Mouse (Mus musculus): ENCODE measurements around the gene Atp23. TPM values are rescaled to one million over a fixed set of nuclear protein-coding genes. Genes with fewer than 3 reads are reported as not detected.
"Not testable (repeated sequence)": the region's sequence is repeated elsewhere in the genome, so short reads cannot be mapped to it uniquely, and the experiment has no call there.

The Atp23 gene
- polyA plus RNA-seq, 1 experiment from 2014 or later = 10.0 TPM

DNA sequence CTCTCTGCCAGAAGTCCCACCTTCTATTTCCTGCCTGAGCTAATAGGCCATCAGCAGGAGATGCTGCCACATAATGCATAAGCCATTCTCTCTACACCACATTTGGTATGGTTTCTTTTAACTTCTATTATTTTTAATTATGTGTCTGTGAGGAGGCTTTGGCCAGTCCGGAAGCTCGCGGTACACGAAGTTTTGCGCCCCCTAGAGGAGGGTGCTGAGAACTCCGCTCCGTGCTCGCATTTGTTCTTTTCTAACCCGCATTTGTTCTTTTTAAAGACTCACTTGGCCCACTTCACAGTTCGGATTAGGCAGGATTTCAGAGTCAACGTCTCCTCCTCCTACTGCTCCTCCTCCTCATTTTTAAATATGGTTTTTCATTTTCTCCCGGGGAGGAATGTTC, 56.5 kb downstream of the Atp23 start:
- ATAC-seq = 0 out of 2 replicates have a peak, but pooled peaks have one; percentile 37
- no peaks in the 10 kb centered on the region for H3K36me3 ChIP-seq (ENCODE audit: control insufficient read depth, insufficient read depth)
- H3K27ac ChIP-seq (ENCODE audit: low read length) = no peak overlapping the region
- peaks cover 11% of the 10 kb centered on the region for H3K4me1 ChIP-seq (replicated peaks; ENCODE audit: control insufficient read depth, insufficient read depth, low read length)
- H3K9ac ChIP-seq (replicated peaks; ENCODE audit: low read depth, low read length) = no peak overlapping the region
- H3K9me3 ChIP-seq (ENCODE audit: control insufficient read depth, low read length) = no peaks in the 10 kb centered on the region
- H3K27me3 ChIP-seq (replicated peaks; ENCODE audit: control insufficient read depth, insufficient read depth, low read length) = no peaks in the 10 kb centered on the region
- peak overlapping the region; percentile 50 for H3K4me2 ChIP-seq (ENCODE audit: low read length)
- WGBS = 11% methylated on average over 12 of the region's 12 CpGs
- H3K4me3 ChIP-seq (replicated peaks; ENCODE audit: low read length) = no peak overlapping the region

DNA sequence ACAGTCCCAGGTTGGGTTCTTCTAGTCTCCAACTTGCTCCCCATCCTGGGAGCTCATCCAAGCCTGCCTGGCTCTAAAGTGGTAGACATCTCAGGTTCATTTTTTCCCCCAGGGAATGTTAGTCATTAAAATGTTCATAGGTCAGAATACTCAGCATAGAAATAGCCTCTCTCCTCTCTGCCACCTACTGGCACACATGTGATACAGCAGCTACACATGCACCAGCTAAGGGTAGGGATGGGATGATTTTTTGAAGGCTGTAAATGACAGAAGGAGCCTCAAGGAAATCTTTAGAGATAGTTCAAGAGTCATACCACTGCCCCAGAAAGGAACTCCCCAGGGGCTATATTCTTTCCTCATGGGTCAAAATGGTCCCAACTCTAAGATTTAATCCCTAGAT, 60.9 kb downstream of the Atp23 start:
- no peak for ATAC-seq
- Histone ChIP-seq H3K27me3 (replicated peaks; ENCODE audit: control insufficient read depth, insufficient read depth, low read length) (no peaks in the 10 kb centered on the region), H3K4me3 (replicated peaks; ENCODE audit: low read length) (no peak overlapping the region), H3K9ac (replicated peaks; ENCODE audit: low read depth, low read length) (no peak overlapping the region), H3K27ac (ENCODE audit: low read length) (no peak overlapping the region), H3K9me3 (ENCODE audit: control insufficient read depth, low read length) (no peaks in the 10 kb centered on the region), H3K36me3 (ENCODE audit: control insufficient read depth, insufficient read depth) (no peaks in the 10 kb centered on the region), H3K4me2 (ENCODE audit: low read length) (no peak overlapping the region), H3K4me1 (replicated peaks; ENCODE audit: control insufficient read depth, insufficient read depth, low read length) (peaks cover 5% of the 10 kb centered on the region)

DNA sequence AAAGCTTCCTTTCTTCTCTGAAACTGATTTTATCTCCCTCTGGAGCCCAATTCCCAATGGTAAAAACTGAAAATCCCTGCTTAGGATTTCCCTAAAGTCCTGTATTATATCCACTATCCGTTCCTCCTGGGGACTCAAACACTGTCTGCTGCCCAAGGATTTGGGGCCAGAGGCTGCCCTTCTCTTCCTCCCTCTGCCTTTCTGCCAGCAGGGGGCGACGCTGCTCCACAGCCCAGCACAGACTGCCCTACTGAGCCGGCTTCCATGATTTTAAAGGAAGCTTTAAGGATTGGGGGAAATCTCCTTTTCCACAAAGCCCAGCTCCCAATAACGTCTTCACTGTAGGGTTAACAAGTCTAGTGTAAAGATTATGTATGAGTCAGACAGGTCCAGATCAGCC, 68.1 kb downstream of the Atp23 start:
- peaks cover 12% of the 10 kb centered on the region for H3K4me1 ChIP-seq (replicated peaks; ENCODE audit: control insufficient read depth, insufficient read depth, low read length)
- no peak for ATAC-seq
- H3K9ac ChIP-seq (replicated peaks; ENCODE audit: low read depth, low read length) = no peak overlapping the region
- H3K36me3 ChIP-seq (ENCODE audit: control insufficient read depth, insufficient read depth) = no peaks in the 10 kb centered on the region
- H3K27ac ChIP-seq (ENCODE audit: low read length) = no peak overlapping the region
- H3K27me3 ChIP-seq (replicated peaks; ENCODE audit: control insufficient read depth, insufficient read depth, low read length) = no peaks in the 10 kb centered on the region
- no peak overlapping the region for H3K4me3 ChIP-seq (replicated peaks; ENCODE audit: low read length)
- 26% methylated on average over 5 of the region's 5 CpGs for WGBS
- no peaks in the 10 kb centered on the region for H3K9me3 ChIP-seq (ENCODE audit: control insufficient read depth, low read length)
- no peak overlapping the region for H3K4me2 ChIP-seq (ENCODE audit: low read length)

DNA sequence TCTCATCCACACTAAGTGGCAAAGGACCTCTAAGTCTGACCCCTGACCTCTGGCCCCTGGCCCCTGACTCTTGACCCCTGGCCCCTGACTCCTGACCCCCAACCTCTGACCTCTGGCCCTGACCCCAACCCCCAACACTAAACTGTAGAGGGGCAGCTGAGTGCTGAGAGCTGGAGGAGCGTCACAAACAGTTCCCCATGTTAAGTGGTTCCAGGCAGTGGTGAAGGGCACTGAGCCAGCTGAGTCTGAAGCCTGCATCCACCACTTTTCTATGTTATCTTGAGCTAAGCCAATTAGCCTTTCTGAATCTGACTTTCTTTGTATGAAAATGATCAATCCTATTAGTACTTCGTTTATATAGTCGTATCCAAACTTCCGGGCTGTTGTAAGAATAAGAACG, 69.8 kb downstream of the Atp23 start:
- Histone ChIP-seq H3K4me2 (ENCODE audit: low read length) (no peak overlapping the region), H3K4me1 (replicated peaks; ENCODE audit: control insufficient read depth, insufficient read depth, low read length) (peaks cover 14% of the 10 kb centered on the region), H3K27ac (ENCODE audit: low read length) (no peak overlapping the region), H3K36me3 (ENCODE audit: control insufficient read depth, insufficient read depth) (no peaks in the 10 kb centered on the region), H3K27me3 (replicated peaks; ENCODE audit: control insufficient read depth, insufficient read depth, low read length) (no peaks in the 10 kb centered on the region), H3K9me3 (ENCODE audit: control insufficient read depth, low read length) (no peaks in the 10 kb centered on the region), H3K9ac (replicated peaks; ENCODE audit: low read depth, low read length) (no peak overlapping the region), H3K4me3 (replicated peaks; ENCODE audit: low read length) (no peak overlapping the region)
- 62% methylated on average over 5 of the region's 5 CpGs for WGBS
- ATAC-seq = no peak

DNA sequence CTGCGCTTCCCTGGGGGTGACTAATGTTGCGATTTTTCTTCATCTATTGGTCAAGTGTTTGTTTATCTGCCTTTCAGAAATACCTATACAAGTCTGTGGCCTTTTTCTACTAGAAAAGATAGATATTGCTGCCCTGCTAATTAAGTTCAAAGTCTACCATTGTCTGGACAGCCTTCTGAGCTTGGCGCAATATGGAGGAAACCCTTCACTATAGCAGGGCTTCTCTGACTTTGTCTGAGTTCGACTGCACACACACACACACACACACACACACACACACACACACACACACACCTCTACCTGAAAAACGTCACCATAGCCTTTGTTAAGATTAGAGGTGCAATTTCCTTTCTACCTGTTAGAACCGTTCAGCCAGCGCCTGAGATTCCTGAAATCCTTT, 72.5 kb downstream of the Atp23 start:
- peak; percentile 22 for ATAC-seq
- no peaks in the 10 kb centered on the region for H3K9me3 ChIP-seq (ENCODE audit: control insufficient read depth, low read length)
- H3K27ac ChIP-seq (ENCODE audit: low read length) = peak overlapping the region; percentile 47
- no peaks in the 10 kb centered on the region for H3K36me3 ChIP-seq (ENCODE audit: control insufficient read depth, insufficient read depth)
- WGBS = 30% methylated on average over 7 of the region's 7 CpGs
- peaks cover 14% of the 10 kb centered on the region for H3K4me1 ChIP-seq (replicated peaks; ENCODE audit: control insufficient read depth, insufficient read depth, low read length)
- H3K4me3 ChIP-seq (replicated peaks; ENCODE audit: low read length) = no peak overlapping the region
- peak overlapping the region; percentile 18 for H3K4me2 ChIP-seq (ENCODE audit: low read length)
- no peaks in the 10 kb centered on the region for H3K27me3 ChIP-seq (replicated peaks; ENCODE audit: control insufficient read depth, insufficient read depth, low read length)
- no peak overlapping the region for H3K9ac ChIP-seq (replicated peaks; ENCODE audit: low read depth, low read length)

DNA sequence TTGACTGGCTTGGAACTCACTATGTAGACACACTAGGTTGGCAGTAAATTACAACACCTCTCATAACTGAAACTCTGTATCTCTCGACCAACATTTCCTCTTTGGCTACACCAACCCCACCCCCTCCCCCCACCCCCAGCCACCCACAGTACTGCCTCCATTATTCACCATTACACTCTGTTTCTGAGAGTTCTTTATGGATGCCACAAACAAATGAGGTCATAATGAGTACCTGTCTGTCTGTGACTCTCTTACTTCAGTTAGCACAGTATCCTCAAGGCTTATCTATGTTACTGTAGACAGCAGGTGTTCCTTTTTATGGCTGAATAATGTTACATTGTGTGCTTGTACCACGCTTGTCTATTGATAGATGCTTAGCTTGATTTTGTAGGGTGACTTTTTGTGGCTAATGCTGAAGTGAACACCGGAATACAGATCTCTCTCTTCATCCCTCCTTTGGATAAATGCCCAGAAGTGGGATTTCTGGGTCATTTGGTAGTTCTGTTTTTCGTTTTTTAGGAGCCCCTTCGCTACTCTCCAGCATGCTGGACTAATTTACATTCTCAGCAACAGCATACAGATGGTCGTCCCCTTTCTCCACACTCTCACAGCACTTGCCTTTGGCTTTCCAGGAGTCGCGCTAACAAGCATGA, 73.1 kb downstream of the Atp23 start:
- Histone ChIP-seq H3K4me1 (replicated peaks; ENCODE audit: control insufficient read depth, insufficient read depth, low read length) (peaks cover 17% of the 10 kb centered on the region), H3K27ac (ENCODE audit: low read length) (peak overlapping the region; percentile 71), H3K9ac (replicated peaks; ENCODE audit: low read depth, low read length) (no peak overlapping the region), H3K9me3 (ENCODE audit: control insufficient read depth, low read length) (no peaks in the 10 kb centered on the region), H3K4me3 (replicated peaks; ENCODE audit: low read length) (no peak overlapping the region), H3K36me3 (ENCODE audit: control insufficient read depth, insufficient read depth) (no peaks in the 10 kb centered on the region), H3K27me3 (replicated peaks; ENCODE audit: control insufficient read depth, insufficient read depth, low read length) (no peaks in the 10 kb centered on the region), H3K4me2 (ENCODE audit: low read length) (peak overlapping the region; percentile 18)
- peak; percentile 94 for ATAC-seq
- WGBS = 11% methylated on average over 8 of the region's 8 CpGs

DNA sequence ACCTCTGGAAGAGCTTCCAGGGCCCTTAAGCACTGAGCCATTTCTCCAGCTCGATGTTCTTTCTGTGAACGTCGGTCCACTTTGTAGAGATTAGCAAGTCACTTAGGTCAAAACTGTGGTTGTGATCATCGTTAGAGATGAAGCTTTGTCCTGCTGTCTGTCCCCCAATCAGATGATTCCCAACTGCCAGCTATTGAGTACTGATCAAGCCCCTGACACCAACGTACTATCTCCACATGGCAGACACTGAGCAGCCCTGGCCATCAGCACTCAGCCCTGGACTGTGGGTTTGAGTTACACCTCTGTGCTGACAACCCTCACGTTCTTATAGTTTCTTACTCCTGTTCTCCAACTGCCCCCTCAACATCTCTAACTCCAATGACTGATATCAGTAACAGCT, 74.2 kb downstream of the Atp23 start:
- no peaks in the 10 kb centered on the region for H3K27me3 ChIP-seq (replicated peaks; ENCODE audit: control insufficient read depth, insufficient read depth, low read length)
- WGBS = 95% methylated on average over 6 of the region's 6 CpGs
- H3K4me2 ChIP-seq (ENCODE audit: low read length) = no peak overlapping the region
- no peaks in the 10 kb centered on the region for H3K36me3 ChIP-seq (ENCODE audit: control insufficient read depth, insufficient read depth)
- H3K4me1 ChIP-seq (replicated peaks; ENCODE audit: control insufficient read depth, insufficient read depth, low read length) = peaks cover 17% of the 10 kb centered on the region
- no peak overlapping the region for H3K27ac ChIP-seq (ENCODE audit: low read length)
- no peak for ATAC-seq
- no peak overlapping the region for H3K4me3 ChIP-seq (replicated peaks; ENCODE audit: low read length)
- no peaks in the 10 kb centered on the region for H3K9me3 ChIP-seq (ENCODE audit: control insufficient read depth, low read length)
- no peak overlapping the region for H3K9ac ChIP-seq (replicated peaks; ENCODE audit: low read depth, low read length)

DNA sequence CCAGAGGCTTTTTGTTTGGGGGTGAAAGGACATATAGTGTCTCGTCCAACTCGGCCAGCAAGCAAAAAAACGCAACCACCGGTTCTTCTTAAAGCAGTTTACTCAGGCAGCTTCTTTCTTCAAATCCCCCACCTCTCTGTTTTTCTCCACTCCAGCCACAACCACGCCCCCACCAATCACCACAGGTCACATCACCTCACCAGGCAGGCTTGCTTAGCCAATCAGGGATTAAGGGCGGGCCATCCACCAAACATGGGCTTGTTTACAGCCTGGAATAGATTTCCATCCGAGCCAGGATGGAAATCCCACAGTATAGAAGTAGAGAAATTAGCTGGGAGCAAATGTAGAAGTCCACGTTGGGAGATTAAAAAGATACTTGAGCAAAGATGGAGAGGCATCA, 74.9 kb downstream of the Atp23 start:
- not testable (repeated sequence) for ATAC-seq; H3K27ac ChIP-seq (ENCODE audit: low read length); H3K36me3 ChIP-seq (ENCODE audit: control insufficient read depth, insufficient read depth); H3K9me3 ChIP-seq (ENCODE audit: control insufficient read depth, low read length); H3K4me3 ChIP-seq (replicated peaks; ENCODE audit: low read length); H3K9ac ChIP-seq (replicated peaks; ENCODE audit: low read depth, low read length); H3K27me3 ChIP-seq (replicated peaks; ENCODE audit: control insufficient read depth, insufficient read depth, low read length); H3K4me2 ChIP-seq (ENCODE audit: low read length)
- H3K4me1 ChIP-seq (replicated peaks; ENCODE audit: control insufficient read depth, insufficient read depth, low read length) = peaks cover 17% of the 10 kb centered on the region
- whole genome bisulfite sequencing = 91% methylated on average over 8 of the region's 8 CpGs

DNA sequence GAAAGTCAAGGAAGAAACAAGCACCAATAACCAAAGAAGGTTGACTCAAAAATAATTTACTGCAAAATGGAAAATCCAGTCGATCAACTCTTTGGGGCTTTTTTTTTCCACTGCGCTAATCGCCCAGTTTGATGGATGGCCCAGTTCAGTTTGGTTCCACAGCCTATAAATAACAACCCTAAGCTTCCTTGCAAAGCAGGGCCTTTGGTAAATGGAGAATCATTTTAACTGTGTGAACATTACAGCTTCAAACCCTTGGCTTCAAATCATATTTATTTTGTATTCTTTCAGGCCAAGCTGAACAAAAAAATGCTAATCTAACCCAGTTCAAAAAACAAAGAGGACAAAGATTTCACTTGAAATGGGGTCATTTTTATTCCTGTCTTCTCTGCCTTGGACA, 78.7 kb downstream of the Atp23 start:
- no peak overlapping the region for H3K9ac ChIP-seq (replicated peaks; ENCODE audit: low read depth, low read length)
- H3K4me3 ChIP-seq (replicated peaks; ENCODE audit: low read length) = no peak overlapping the region
- 86% methylated on average over 3 of the region's 3 CpGs for WGBS
- H3K9me3 ChIP-seq (ENCODE audit: control insufficient read depth, low read length) = no peaks in the 10 kb centered on the region
- no peak for ATAC-seq
- H3K27me3 ChIP-seq (replicated peaks; ENCODE audit: control insufficient read depth, insufficient read depth, low read length) = no peaks in the 10 kb centered on the region
- H3K27ac ChIP-seq (ENCODE audit: low read length) = no peak overlapping the region
- no peaks in the 10 kb centered on the region for H3K36me3 ChIP-seq (ENCODE audit: control insufficient read depth, insufficient read depth)
- H3K4me2 ChIP-seq (ENCODE audit: low read length) = no peak overlapping the region
- H3K4me1 ChIP-seq (replicated peaks; ENCODE audit: control insufficient read depth, insufficient read depth, low read length) = peaks cover 3% of the 10 kb centered on the region; the same call in 1 of the 2 replicates

All from forebrain, embryonic 16.5 days (tissue).